Mouse (Mus musculus): ENCODE measurements around the gene Abcg2. TPM values are rescaled to one million over a fixed set of nuclear protein-coding genes. Genes with fewer than 3 reads are reported as not detected.
"Not testable (repeated sequence)": the region's sequence is repeated elsewhere in the genome, so short reads cannot be mapped to it uniquely, and the experiment has no call there.

Gene Abcg2
- 15.9 and 17.1 TPM in 2 replicates for polyA plus RNA-seq (2012; ENCODE audit: insufficient read depth, insufficient read length, missing spikeins)

- H3K4me3 ChIP-seq (ENCODE audit: insufficient read depth, low read length); H3K4me1 ChIP-seq (ENCODE audit: control insufficient read depth, insufficient read depth, low read length); H3K27ac ChIP-seq (ENCODE audit: insufficient read depth, low read depth, low read length): not testable (repeated sequence)
These were observed at the start of gene Abcg2 for GRCm38 (mm10) chr6:58584223-58584622. Gene Abcg2 (plus strand): TSS chr6:58584523.

GRCm38 (mm10) chr6:58540263-58540662, 44.1 kb upstream of the Abcg2 start:
- not testable (repeated sequence) for H3K4me1 ChIP-seq (ENCODE audit: control insufficient read depth, insufficient read depth, low read length); H3K4me3 ChIP-seq (ENCODE audit: insufficient read depth, low read length); H3K27ac ChIP-seq (ENCODE audit: insufficient read depth, low read depth, low read length)

GRCm38 (mm10) chr6:58542852-58543251, 41.5 kb upstream of the Abcg2 start:
- H3K4me1 ChIP-seq (ENCODE audit: control insufficient read depth, insufficient read depth, low read length); H3K27ac ChIP-seq (ENCODE audit: insufficient read depth, low read depth, low read length); H3K4me3 ChIP-seq (ENCODE audit: insufficient read depth, low read length): not testable (repeated sequence)

- H3K4me3 ChIP-seq (ENCODE audit: insufficient read depth, low read length); H3K27ac ChIP-seq (ENCODE audit: insufficient read depth, low read depth, low read length): not testable (repeated sequence)
These were observed 39.4 kb upstream of the Abcg2 start for GRCm38 (mm10) chr6:58544971-58545370.

GRCm38 (mm10) chr6:58546050-58546449, 38.3 kb upstream of the Abcg2 start:
- H3K27ac ChIP-seq (ENCODE audit: insufficient read depth, low read depth, low read length); H3K4me3 ChIP-seq (ENCODE audit: insufficient read depth, low read length); H3K4me1 ChIP-seq (ENCODE audit: control insufficient read depth, insufficient read depth, low read length): not testable (repeated sequence)

More at GRCm38 (mm10) chr6:58544971-58545370, 39.4 kb upstream of the Abcg2 start:
- not testable (repeated sequence) for H3K4me1 ChIP-seq (ENCODE audit: control insufficient read depth, insufficient read depth, low read length)

GRCm38 (mm10) chr6:58546816-58547215, 37.5 kb upstream of the Abcg2 start:
- Histone ChIP-seq H3K4me1 (ENCODE audit: control insufficient read depth, insufficient read depth, low read length) (no peaks in the 10 kb centered on the region), H3K4me3 (ENCODE audit: insufficient read depth, low read length) (no peak overlapping the region), H3K27ac (ENCODE audit: insufficient read depth, low read depth, low read length) (no peak overlapping the region)
- TF ChIP-seq POLR2A (IDR thresholded peaks at IDR 0.05; ENCODE audit: borderline replicate concordance, low read depth, low read length) (no peak), CTCF (IDR thresholded peaks at IDR 0.05; ENCODE audit: low read depth, low read length) (no peak)

- not testable (repeated sequence) for H3K4me1 ChIP-seq (ENCODE audit: control insufficient read depth, insufficient read depth, low read length); H3K27ac ChIP-seq (ENCODE audit: insufficient read depth, low read depth, low read length); H3K4me3 ChIP-seq (ENCODE audit: insufficient read depth, low read length)
These were observed 30.5 kb upstream of the Abcg2 start for GRCm38 (mm10) chr6:58553812-58554211.

- not testable (repeated sequence) for H3K4me1 ChIP-seq (ENCODE audit: control insufficient read depth, insufficient read depth, low read length); H3K27ac ChIP-seq (ENCODE audit: insufficient read depth, low read depth, low read length); H3K4me3 ChIP-seq (ENCODE audit: insufficient read depth, low read length)
These were observed 9.9 kb downstream of the Abcg2 start for GRCm38 (mm10) chr6:58593987-58594844.

GRCm38 (mm10) chr6:58595639-58596293, 11.4 kb downstream of the Abcg2 start:
- Histone ChIP-seq H3K27ac (ENCODE audit: insufficient read depth, low read depth, low read length) (peak overlapping the region; percentile 79), H3K4me3 (ENCODE audit: insufficient read depth, low read length) (peak overlapping the region; percentile 52)
- H3K4me1 ChIP-seq (ENCODE audit: control insufficient read depth, insufficient read depth, low read length) = not testable (repeated sequence)

- no peak for TF ChIP-seq CTCF (IDR thresholded peaks at IDR 0.05; ENCODE audit: low read depth, low read length)
- no peak for TF ChIP-seq POLR2A (IDR thresholded peaks at IDR 0.05; ENCODE audit: borderline replicate concordance, low read depth, low read length)
- peak overlapping the region; percentile 79 for H3K27ac ChIP-seq (ENCODE audit: insufficient read depth, low read depth, low read length)
These were observed 12.0 kb downstream of the Abcg2 start for GRCm38 (mm10) chr6:58596294-58596653.

GRCm38 (mm10) chr6:58602119-58602518, 17.8 kb downstream of the Abcg2 start:
- not testable (repeated sequence) for H3K4me3 ChIP-seq (ENCODE audit: insufficient read depth, low read length); H3K27ac ChIP-seq (ENCODE audit: insufficient read depth, low read depth, low read length); H3K4me1 ChIP-seq (ENCODE audit: control insufficient read depth, insufficient read depth, low read length)

More at GRCm38 (mm10) chr6:58596294-58596653, 12.0 kb downstream of the Abcg2 start:
- Histone ChIP-seq H3K4me3 (ENCODE audit: insufficient read depth, low read length) (peak overlapping the region; percentile 52), H3K4me1 (ENCODE audit: control insufficient read depth, insufficient read depth, low read length) (peaks cover 9% of the 10 kb centered on the region)

GRCm38 (mm10) chr6:58602991-58603390, 18.7 kb downstream of the Abcg2 start:
- H3K4me1 ChIP-seq (ENCODE audit: control insufficient read depth, insufficient read depth, low read length); H3K27ac ChIP-seq (ENCODE audit: insufficient read depth, low read depth, low read length): not testable (repeated sequence)

GRCm38 (mm10) chr6:58603485-58604090, 19.3 kb downstream of the Abcg2 start:
- not testable (repeated sequence) for H3K4me1 ChIP-seq (ENCODE audit: control insufficient read depth, insufficient read depth, low read length); H3K27ac ChIP-seq (ENCODE audit: insufficient read depth, low read depth, low read length); H3K4me3 ChIP-seq (ENCODE audit: insufficient read depth, low read length)

More at GRCm38 (mm10) chr6:58602991-58603390, 18.7 kb downstream of the Abcg2 start:
- not testable (repeated sequence) for H3K4me3 ChIP-seq (ENCODE audit: insufficient read depth, low read length)

Measured in bone marrow macrophage, adult 2 months (primary cell).